Comparison of ENCODE assay signal across 26 mouse cellular contexts in genomic region chr4:111897755-111898154, GRCm38 (mm10). TPM values are rescaled to one million over a fixed set of nuclear protein-coding genes. Genes with fewer than 3 reads are reported as not detected.
A peak's percentile ranks its signal among the peaks of the same experiment; 100 is the strongest.
DNase-seq lines count a peak whose midpoint lies in the region; ATAC-seq and TF ChIP-seq lines count a peak whose summit lies in the region.
"Had no signal": no experiment of that assay in that cellular context is flagged by ENCODE, and none has a peak within 500 bp of the region (broad histone marks: within the 10 kb centered on the region; RNA-seq: fewer than 3 reads in every experiment).

No protein-coding gene starts in this region.

- H3K9me3 ChIP-seq in kidney, embryonic 15.5 days (replicated peaks): no peaks in the 10 kb centered on the region
- H3K9me3 ChIP-seq: embryonic facial prominence, embryonic 15.5 days; heart, embryonic 13.5 days; hindbrain, embryonic 10.5 days; midbrain, embryonic 15.5 days; neural tube, embryonic 15.5 days had no signal

- 25% methylated on average over 1 of the region's 1 CpGs for WGBS in kidney, embryonic 15.5 days
- WGBS in small intestine, adult 2 months: 5% methylated on average over 1 of the region's 1 CpGs

- peak; percentile 36 for DNase-seq in kidney, adult 11 months
- peak; percentile 55 for DNase-seq in kidney, postnatal 10 days
- no peak for DNase-seq in adrenal gland, adult (ENCODE audit: inconsistent age in 2 of 2, low spot score in 1 of 2)
- DNase-seq in gastrocnemius, postnatal 4 days (ENCODE audit: low spot score in 2 of 2): no peak
- DNase-seq: cerebellum, adult 18-20 months; cerebellum, postnatal 25 days; forebrain, postnatal 0 days; lung, adult 2 months; thymus, postnatal 14 days had no signal

- TF ChIP-seq CTCF in small intestine, adult 2 months (IDR thresholded peaks at IDR 0.05; ENCODE audit: extremely low read depth, insufficient read length, insufficient replicate concordance, low read depth, low read length): no peak

- H3K4me1 ChIP-seq in kidney, embryonic 15.5 days: no peaks in the 10 kb centered on the region
- peaks cover 16% of the 10 kb centered on the region; the same call in 1 of the 2 replicates for H3K4me1 ChIP-seq in small intestine, adult 2 months (ENCODE audit: control insufficient read depth, insufficient read depth, insufficient read length, low read length)
- H3K4me1 ChIP-seq: embryonic facial prominence, embryonic 15.5 days; heart, embryonic 13.5 days; hindbrain, embryonic 10.5 days; midbrain, embryonic 15.5 days; neural tube, embryonic 15.5 days had no signal

- no peak overlapping the region for H3K27ac ChIP-seq in kidney, embryonic 15.5 days
- H3K27ac ChIP-seq in small intestine, adult 2 months (ENCODE audit: insufficient read depth, low read depth, low read length): peak overlapping the region; percentile 95
- H3K27ac ChIP-seq: embryonic facial prominence, embryonic 15.5 days; heart, embryonic 13.5 days; hindbrain, embryonic 10.5 days; midbrain, embryonic 15.5 days; neural tube, embryonic 15.5 days had no signal

- no peak overlapping the region for H3K4me2 ChIP-seq in kidney, embryonic 15.5 days
- H3K4me2 ChIP-seq: embryonic facial prominence, embryonic 15.5 days; heart, embryonic 13.5 days; liver, embryonic 11.5 days; midbrain, embryonic 15.5 days; neural tube, embryonic 15.5 days had no signal

- H3K4me3 ChIP-seq in kidney, embryonic 15.5 days (replicated peaks): no peak overlapping the region
- H3K4me3 ChIP-seq in small intestine, adult 2 months (ENCODE audit: low read depth, low read length): peak overlapping the region; percentile 18; the same call in 1 of the 2 replicates
- H3K4me3 ChIP-seq: embryonic facial prominence, embryonic 15.5 days; heart, embryonic 13.5 days; hindbrain, embryonic 10.5 days; midbrain, embryonic 15.5 days; neural tube, embryonic 15.5 days had no signal

- ATAC-seq in kidney, embryonic 15.5 days (replicated peaks; ENCODE audit: low FRiP score): no peak
- ATAC-seq in hematopoietic stem cell, adult 5-6 weeks (replicated peaks in 1 of 2; ENCODE audit: insufficient read depth in 1 of 2, low FRiP score in 2 of 2, low TSS enrichment in 1 of 2, low read depth in 1 of 2, poor library complexity in 2 of 2, severe bottlenecking in 2 of 2): peak; percentile 37 to 44; a peak in 2 of 4 replicates
- ATAC-seq: forebrain, postnatal 0 days; midbrain, embryonic 15.5 days had no signal

- no peaks in the 10 kb centered on the region for H3K36me3 ChIP-seq in kidney, embryonic 15.5 days
- peaks cover 3% of the 10 kb centered on the region; the same call in 1 of the 2 replicates for H3K36me3 ChIP-seq in small intestine, adult 2 months (ENCODE audit: control insufficient read depth, insufficient read depth, low read length)
- H3K36me3 ChIP-seq: embryonic facial prominence, embryonic 15.5 days; heart, embryonic 13.5 days; hindbrain, embryonic 10.5 days; midbrain, embryonic 15.5 days; neural tube, embryonic 15.5 days had no signal

- no peak overlapping the region for H3K9ac ChIP-seq in kidney, embryonic 15.5 days
- H3K9ac ChIP-seq: embryonic facial prominence, embryonic 15.5 days; forebrain, postnatal 0 days; heart, embryonic 13.5 days; midbrain, embryonic 15.5 days; neural tube, embryonic 15.5 days had no signal

- no peaks in the 10 kb centered on the region for H3K27me3 ChIP-seq in kidney, embryonic 15.5 days
- no peaks in the 10 kb centered on the region for H3K27me3 ChIP-seq in small intestine, adult 2 months (ENCODE audit: control insufficient read depth, insufficient read depth, low read length)
- H3K27me3 ChIP-seq: CH12.LX; embryonic facial prominence, embryonic 15.5 days; heart, embryonic 13.5 days; midbrain, embryonic 15.5 days; neural tube, embryonic 15.5 days had no signal

- TF ChIP-seq POLR2A in small intestine, adult 2 months (IDR thresholded peaks at IDR 0.05; ENCODE audit: low read depth, low read length): no peak

RNA-seq across cellular contexts. Expression of gene Slc5a9, which starts 5.0 kb away (rescaled TPM):
- 1.5 and 3.0 TPM in 2 replicates for polyA plus RNA-seq in kidney, embryonic 15.5 days (2015; fragmentation: Nextera tagmentation; extraction: Ambion mirVana)
- total RNA-seq in hematopoietic stem cell, adult 5-6 weeks (2017): not detected in 2 replicates
- polyA plus RNA-seq in small intestine, adult 2 months (2012; rRNA removed): 16.7 and 47.7 TPM in 2 replicates
- total RNA-seq in gastrocnemius, postnatal 4 days (2021): not detected
- total RNA-seq: adrenal gland, adult 18-20 months; forebrain, postnatal 0 days; left cerebral cortex, adult 8-10 months; megakaryocyte-erythroid progenitor cell, adult 5-6 weeks; MEL had no signal
- polyA plus RNA-seq: hindbrain, embryonic 10.5 days; liver, embryonic 11.5 days; midbrain, embryonic 15.5 days; neural tube, embryonic 15.5 days had no signal

RNA-seq across cellular contexts. Expression of gene Skint8, which starts 21.4 kb away (rescaled TPM):
- not detected in 2 replicates for polyA plus RNA-seq in kidney, embryonic 15.5 days (2015; fragmentation: Nextera tagmentation; extraction: Ambion mirVana)
- not detected in 2 replicates for total RNA-seq in hematopoietic stem cell, adult 5-6 weeks (2017)
- polyA plus RNA-seq in small intestine, adult 2 months (2012; rRNA removed): not detected in 2 replicates
- not detected for total RNA-seq in gastrocnemius, postnatal 4 days (2021)
- total RNA-seq: adrenal gland, adult 18-20 months; adrenal gland, postnatal 4 days; CH12.LX; forebrain, postnatal 0 days; megakaryocyte-erythroid progenitor cell, adult 5-6 weeks; MEL had no signal
- polyA plus RNA-seq: forebrain, postnatal 0 days; gonadal fat pad, adult 2 months; heart, embryonic 13.5 days; hindbrain, embryonic 10.5 days; limb, embryonic 11.5 days; liver, embryonic 11.5 days; midbrain, embryonic 15.5 days; neural tube, embryonic 15.5 days had no signal

Comparison
In these comparisons a context has a peak if more than half of its experiments do, and no peak if none do; other contexts are left out.
1. DNase-seq: peak in kidney, adult 11 months (single experiment) and kidney, postnatal 10 days (single experiment); none in adrenal gland, adult (0 of 2) and gastrocnemius, postnatal 4 days (0 of 2).